Mouse (Mus musculus): ENCODE data around the gene Taok1. TPM values are rescaled to one million over a fixed set of nuclear protein-coding genes. Genes with fewer than 3 reads are reported as not detected.
"Not testable (repeated sequence)": the region's sequence is repeated elsewhere in the genome, so short reads cannot be mapped to it uniquely, and the experiment has no call there.

Gene Taok1
- total RNA-seq, 2 experiments from 2014 or later = 98.1 to 102 TPM

DNA sequence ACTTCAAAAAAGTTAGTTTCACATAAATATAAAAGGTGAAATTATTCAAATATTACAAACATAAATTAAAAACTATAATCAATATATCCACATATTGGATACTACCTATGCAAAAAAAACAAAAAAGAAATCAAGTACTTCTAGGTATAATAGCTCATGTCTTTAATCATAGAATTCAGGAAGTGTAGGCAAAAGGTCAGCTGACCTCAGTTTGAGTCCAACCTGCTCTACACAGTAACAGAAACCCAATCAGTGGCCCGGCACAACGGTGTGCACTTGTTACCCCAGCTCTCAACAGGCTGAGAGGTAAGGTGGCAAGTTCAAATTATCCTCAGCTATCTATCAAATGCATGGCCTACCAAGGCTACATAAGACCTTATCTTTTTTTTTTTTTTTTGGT is 16.8 kb downstream of the Taok1 start:
- DNase-seq (ENCODE audit: low spot score in 2 of 2) = no peak

DNA sequence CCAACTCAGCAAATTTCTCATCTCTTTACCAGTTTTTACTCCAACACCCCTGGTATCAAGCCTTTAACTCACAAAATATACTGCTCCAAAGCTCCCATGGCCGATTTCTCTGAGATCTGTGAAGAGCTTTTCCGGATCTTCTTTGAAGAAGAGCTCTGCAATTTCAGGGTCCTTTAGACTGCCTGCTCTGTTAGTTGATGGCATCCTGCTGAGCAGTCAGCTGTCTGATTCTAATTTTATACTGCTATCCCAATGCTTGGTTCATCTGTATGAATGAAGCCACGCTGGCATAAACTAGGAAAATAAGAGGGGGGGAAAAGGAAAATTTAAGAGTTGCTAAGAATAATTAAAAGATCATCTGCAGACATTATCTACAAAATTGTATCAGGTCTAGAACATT is 22.4 kb downstream of the Taok1 start:
- no peak for DNase-seq (ENCODE audit: low spot score in 2 of 2)

DNA sequence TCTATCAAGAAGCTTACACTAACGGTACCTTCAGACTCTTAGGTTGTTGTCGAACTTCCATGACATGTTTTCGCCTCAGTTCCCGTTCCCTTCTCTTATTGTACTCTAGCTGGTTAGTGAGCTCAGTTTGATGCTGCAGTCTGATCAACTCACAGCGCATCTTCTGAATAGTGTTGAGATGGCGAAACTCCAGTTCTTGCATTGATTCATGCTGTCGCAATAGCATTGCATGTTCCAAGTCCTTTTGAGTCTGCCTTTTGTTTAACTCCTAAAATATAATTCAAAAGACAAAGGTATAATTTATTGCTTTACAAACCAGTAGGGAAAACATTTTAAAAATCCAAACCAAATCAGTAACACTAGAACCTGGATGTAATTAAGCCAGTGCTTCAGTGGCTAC is 62.4 kb downstream of the Taok1 start:
- DNase-seq (ENCODE audit: low spot score in 2 of 2) = no peak

DNA sequence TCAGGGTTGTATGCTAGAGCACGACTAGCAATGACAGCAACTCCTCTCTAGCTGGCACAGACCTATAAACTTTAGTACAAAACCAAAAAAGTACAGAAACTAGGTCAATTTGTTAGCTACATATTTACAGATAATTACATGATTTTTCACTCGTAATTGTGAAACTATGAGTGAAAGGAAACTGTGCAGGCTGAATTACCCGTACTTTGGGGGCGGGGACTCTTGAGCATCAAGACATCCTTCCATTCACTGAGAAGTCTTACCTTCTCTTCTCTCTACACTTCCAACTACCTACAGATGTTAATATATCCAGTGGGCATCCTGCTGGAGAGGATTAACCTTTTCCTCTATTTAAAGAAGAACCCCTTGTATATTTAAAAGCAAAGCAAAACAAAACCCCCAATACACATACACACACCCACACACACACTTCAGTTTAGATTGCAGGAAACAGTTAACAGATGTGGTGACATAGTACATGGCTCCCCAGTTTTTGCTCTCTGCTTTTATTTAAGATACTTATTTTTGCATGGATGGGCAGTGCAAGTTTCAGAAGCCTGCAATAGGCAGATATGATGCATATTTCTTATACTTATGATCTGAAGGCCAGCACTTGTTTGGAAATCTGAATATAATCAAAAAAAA is 75.3 kb downstream of the Taok1 start:
- no peak for DNase-seq (ENCODE audit: low spot score in 2 of 2)

DNA sequence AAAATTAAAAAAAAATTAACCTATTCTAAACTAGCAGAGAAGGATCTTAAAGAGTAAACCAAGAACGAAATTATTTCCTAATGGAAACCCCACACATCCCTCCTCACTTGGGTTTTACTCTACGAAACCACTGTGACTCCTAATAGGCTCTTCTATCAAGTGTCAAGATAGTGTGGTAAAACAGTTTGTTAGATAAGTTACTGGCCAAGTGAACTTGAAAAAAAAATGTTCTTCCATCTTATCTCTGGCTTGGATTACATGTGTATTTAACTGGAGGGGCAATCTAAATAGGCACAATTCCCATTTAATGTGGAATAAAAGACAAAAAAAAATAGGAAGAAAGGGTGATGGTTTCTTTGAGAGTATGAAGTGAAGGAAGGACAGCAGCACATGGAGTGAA is 76.8 kb downstream of the Taok1 start:
- DNase-seq (ENCODE audit: low spot score in 2 of 2) = no peak

DNA sequence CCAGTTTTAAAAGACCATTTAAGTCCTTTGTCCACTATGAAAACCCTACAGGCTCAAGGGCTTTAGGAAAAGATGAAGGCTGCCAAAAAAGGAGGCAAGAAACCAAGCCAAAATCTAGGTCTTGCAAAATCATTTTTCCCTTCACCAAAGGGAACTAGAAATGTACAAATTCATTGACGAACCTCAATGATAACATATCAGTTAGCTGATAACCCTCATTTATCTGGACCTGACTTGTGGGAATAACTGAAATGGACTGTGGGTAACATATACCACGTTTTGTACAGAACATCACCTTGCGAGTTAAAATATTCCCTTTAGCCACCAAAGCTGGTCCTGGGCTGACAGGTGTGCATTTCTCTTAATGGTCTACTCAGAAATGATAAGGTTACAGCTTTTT is 78.0 kb downstream of the Taok1 start:
- no peak for DNase-seq (ENCODE audit: low spot score in 2 of 2)

DNA sequence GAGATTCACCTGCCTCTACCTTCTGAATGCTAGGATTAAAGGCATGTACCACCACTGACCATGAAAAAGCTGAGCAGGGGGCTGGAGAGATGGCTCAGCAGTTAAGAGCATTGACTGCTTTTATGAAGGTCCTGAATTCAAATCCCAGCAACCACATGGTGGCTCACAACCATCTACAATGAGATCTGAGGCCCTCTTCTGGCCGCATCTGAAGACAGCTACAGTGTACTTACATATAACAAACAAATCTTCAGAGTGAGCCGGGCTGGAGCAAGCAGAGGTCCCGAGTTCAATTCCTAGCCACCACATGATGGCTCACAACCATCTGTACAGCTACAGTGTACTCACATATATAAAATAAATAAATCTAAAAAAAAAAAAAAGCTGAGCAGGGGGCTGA is 79.2 kb downstream of the Taok1 start:
- not testable (repeated sequence) for DNase-seq (ENCODE audit: low spot score in 2 of 2)

DNA sequence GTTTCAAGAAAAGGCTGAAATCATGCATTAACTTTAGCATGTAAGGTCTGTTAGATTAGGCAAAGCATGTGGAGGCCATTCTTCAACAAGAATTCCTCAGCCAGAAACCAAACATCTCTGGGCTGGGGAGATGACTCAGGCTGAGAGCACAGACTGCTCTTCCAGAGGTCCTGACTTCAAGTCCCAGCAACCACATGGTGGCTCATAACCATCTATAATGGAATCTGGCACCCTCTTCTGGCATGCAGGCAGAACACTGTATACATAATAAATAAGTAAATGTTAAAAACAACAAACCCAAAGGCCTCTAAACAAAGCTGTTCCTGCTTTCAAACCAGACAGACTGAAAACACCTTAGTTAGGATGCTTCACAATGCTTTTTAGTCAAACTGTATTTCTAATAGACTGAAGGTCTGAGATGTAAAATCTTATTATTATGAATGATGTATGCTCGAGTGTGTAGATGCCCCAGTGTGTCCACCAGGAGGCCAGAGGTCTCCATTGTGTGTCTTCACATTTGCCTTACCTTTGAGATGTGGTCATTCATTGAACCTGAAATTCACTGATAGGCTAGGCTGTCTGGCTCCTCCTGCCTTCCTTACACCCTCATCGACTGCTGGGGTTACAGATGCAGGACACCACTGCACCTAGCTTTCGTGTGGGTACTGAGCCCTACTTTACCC is 81.7 kb downstream of the Taok1 start:
- no peak for DNase-seq (ENCODE audit: low spot score in 2 of 2)

DNA sequence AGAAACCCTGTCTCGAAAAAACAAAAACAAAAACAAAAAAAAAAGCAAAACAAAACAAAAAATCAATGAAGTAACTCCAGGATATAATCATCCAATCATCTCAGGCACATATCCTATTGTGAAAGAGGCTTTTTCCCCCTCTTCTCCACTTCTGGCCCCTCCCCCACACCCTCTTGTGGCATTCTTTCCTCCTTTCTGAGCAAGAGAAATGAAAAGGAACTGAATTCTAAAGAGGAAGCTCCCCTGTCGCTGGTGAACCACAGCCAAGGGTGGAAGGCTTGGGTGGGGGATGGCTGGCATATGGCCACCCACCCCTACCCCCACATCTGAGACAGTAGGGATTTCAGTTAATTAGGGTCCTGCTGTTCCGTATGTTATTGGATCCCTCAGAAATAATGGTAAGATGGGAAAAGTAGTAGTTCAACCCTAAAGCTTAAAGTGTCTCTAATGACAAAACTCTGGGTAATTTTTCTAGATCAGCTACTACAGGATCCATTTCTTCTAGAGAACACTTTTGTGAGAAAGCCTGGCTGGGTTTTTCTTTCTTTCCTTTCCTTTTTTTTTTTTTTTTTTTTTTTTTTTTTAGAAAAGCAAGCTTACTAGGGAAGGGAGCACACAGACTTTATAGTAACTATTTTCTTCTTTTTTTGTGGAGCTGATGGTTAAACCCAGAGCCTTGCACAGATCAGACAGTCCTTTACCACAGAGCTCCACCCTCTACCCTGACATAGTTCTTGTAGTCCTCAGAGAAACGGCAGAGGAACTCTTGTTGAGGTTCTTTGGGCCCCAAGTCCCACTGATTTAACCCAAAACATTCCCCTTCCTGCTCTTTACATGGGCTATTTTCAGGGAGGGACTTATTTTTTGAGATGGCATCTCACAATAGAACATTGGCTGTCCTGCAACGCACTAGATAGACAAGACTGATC is 86.8 kb downstream of the Taok1 start:
- no peak for DNase-seq (ENCODE audit: low spot score in 2 of 2)

DNA sequence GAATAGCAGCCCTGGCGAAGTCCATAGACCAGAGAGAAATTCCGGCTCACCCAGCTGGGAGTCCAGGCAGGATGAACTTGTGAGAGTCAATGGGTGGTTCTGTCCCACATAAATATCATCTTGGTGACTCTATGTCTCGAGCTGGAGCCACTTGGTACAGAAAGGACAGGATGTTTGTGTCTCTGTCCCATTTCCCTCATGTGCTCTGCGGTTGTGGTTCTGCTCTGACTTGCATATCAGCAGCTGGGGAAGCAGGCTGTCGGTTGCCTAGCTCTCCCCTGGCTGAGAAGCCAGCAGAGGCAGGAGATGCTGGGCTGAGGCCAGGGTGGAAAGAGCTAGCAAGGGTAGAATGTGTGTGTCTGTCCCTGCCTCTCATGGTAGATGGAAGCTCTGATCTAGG is 88.6 kb downstream of the Taok1 start, which contains the start of gene Gm10392:
Gm10392 (minus strand) TSS at position 156 of the 400 bp plus-strand sequence.
- DNase-seq (ENCODE audit: low spot score in 2 of 2) = no peak

DNA sequence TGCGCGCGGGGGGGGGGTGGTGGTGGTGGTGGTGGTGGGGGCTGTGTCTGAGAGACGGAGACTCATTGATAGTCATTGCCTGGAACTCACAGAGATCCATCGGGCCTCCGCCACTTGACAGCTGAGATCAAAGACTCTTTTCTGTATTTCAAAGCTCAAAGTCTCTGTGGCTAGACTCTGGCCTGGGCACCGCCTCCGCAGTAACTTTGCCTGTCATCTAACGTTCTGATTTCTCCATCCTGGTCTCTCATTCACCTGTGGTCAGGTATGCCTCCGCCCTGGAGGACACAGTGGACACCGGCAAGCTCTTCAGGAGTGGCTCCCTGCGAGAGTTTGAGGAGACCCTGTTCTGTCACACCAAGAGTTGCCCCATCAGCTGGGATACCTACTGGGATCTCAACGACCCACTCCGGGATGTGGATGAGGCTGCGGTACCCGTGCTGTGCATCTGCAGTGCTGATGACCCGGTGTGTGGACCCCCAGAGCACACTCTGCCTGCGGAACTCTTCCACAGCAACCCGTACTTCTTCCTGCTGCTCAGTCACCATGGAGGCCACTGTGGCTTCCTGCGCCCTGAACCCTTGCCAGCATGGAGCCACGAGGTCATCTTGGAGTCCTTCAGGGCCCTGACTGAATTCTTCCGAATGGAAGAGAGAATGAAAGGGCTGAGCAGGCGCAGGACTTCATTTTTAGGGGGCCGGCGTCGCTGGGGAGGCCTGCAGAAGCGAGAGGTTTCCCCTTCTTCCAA is 89.4 kb downstream of the Taok1 start:
- no peak for DNase-seq (ENCODE audit: low spot score in 2 of 2)

DNA sequence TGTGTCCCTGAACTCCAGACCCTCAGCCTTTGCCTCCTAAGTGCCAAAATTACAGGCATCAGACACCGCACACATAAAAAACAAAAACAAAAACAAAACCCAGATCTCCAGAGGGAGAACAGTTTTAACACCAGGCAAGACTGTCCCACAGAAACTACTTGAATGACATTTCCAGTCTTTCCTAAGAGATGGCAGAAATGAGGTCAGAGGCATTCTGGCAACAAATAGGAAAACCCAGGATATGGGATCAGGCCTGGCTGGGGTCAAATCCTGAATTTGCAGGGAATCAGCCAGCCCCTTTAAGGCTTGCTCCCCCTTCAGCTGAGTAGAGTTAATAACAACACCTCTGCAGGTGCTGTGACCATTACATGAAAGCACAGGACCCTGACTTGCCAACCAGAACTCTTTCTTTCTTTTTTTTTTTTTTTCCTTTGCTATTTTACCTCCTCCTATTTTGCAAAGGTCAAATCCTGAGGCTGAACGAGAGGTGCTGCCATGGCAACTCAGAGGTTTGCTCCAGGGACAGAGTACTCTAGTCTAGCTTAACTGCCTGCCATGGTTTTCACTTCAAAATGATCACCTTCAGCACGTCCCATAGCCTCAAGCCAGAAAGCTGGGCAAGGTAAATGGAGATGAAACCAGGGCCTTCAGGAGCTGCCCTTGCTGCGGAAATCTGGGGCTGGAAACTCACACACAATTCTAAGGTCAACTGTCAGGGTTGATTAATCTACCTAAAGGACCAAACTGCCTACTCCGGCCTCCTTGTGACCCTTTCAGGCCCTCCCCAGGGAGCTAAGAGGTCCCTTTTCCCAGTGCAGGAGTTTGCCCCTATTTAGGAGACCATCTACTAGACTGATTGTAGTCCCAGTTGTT is 90.8 kb downstream of the Taok1 start:
- DNase-seq (ENCODE audit: low spot score in 2 of 2) = no peak

DNA sequence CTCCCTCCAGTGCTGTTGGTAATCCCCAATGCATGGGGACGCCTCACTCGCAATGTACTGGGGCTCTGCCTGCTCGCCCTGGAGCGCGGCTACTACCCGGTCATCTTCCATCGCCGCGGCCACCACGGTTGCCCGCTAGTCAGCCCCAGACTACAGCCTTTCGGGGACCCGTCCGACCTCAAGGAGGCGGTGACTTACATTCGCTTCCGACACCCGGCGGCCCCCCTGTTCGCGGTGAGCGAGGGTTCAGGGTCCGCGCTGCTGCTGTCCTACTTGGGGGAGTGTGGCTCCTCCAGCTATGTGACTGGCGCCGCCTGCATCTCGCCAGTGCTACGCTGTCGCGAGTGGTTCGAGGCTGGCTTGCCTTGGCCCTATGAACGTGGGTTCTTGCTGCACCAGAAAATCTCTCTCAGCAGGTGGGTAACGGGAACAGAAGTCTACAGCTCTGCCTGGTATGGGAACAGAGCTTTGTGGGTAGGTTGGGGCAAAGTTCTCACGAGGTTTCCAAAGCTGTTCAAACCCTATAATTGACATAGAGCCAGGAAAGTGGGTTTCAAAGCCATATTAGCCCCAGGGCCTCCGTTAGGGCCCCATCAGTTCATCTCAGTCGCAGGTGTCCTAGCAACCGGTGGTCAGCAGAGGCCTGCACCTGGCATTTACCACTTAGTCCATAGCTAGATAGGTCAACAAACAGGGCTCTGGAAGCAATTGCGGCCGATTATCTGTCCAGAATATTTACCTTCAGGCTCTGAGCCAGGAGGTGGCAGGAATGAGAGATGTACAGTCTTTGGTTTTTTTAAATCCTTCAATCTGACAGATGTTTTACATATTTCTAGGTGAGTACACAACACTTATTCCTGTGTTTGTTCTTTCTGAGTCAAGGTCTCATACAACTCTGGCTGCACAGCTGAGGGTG is 91.7 kb downstream of the Taok1 start, which contains the start of gene Trp53i13:
Trp53i13 (minus strand) TSS at position 344 of the 916 bp plus-strand sequence.
- DNase-seq (ENCODE audit: low spot score in 2 of 2) = no peak

DNA sequence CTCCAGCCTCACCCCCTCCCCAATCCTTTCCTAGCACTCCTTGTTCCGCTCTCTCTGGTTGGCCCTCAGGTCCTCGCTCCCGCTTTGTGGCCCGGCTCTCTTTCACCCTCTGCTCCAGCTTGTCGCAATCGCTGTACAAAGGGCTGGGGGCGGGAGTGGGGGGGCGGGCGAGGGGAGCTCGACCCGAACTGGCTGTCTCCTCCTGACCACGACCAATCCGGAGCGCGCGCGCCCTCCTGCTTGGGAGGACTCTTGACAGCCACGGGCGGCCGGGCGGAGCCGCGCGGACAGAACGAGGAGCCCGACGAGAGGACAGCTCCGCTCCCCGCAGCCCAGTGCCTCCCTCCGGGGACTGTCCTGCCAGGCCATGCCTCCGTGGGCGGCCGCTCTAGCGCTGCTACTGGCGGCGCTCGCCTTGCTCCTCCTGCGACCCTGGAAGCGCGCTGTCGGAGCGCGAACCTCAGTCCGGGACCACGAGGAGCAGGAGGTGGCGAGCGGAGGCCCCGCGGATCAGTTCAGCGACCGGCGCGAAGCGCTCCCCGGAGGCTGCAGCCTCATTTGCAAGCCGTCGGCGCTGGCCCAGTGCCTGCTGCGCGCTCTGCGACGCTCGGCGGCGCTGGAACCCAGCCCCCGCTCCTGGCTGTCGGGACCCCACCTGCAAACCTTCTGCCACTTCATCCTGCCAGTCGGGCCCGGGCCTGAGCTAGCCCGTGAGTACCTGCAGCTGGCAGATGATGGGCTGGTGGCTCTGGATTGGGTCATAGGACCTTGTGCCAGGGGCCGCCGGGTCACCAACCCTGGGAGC is 92.6 kb downstream of the Taok1 start, which contains the start of gene Abhd15:
Abhd15 (plus strand) TSS at position 290 of the 805 bp plus-strand sequence.
- DNase-seq (ENCODE audit: low spot score in 2 of 2) = peak in 1 of 2 experiments; percentile 49

DNA sequence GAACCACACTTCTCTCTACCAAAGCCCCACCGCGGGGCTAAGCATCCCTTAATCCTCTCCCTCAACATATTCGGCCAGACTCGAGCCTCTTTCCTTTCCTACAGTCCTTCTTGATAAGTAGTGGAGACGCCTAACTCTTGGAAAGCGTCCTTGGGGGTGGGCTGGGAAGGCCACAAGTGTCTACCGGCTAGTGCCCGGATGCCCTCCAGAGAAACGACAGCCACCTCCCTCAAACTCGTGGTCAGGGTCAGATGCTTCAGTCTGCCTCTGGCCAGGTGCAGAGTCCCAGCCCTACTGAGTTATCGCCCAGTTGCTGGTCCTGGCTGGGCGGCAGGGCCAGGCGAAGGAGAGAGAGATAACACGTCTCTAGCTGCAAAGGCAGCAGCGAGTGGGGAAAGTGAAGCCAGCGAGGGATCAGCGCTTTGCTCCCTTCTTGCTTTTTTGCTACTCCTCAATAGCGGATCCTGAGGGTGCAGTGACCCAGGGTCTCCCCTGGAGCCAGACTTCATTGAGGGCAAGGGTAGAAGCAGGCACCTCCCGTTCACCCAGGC is 93.3 kb downstream of the Taok1 start:
- DNase-seq (ENCODE audit: low spot score in 2 of 2) = no peak

DNA sequence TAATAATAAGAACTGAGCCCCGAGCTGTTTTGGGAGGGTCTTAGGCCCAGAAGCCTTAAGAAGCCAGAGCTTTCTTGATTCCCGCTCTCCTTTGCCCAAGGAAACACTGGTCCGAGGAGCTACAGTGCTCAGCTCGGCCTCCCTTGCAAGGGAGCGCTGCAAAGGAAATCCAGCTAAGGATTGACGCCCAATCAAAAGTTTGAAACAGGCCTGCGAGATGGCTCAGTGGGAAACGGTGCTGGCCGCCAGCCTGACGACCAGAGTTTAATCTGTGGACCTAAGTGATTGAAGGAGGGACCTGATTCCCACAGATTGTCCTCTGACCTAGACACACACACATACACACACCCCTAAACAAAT is 93.8 kb downstream of the Taok1 start:
- no peak for DNase-seq (ENCODE audit: low spot score in 2 of 2)

DNA sequence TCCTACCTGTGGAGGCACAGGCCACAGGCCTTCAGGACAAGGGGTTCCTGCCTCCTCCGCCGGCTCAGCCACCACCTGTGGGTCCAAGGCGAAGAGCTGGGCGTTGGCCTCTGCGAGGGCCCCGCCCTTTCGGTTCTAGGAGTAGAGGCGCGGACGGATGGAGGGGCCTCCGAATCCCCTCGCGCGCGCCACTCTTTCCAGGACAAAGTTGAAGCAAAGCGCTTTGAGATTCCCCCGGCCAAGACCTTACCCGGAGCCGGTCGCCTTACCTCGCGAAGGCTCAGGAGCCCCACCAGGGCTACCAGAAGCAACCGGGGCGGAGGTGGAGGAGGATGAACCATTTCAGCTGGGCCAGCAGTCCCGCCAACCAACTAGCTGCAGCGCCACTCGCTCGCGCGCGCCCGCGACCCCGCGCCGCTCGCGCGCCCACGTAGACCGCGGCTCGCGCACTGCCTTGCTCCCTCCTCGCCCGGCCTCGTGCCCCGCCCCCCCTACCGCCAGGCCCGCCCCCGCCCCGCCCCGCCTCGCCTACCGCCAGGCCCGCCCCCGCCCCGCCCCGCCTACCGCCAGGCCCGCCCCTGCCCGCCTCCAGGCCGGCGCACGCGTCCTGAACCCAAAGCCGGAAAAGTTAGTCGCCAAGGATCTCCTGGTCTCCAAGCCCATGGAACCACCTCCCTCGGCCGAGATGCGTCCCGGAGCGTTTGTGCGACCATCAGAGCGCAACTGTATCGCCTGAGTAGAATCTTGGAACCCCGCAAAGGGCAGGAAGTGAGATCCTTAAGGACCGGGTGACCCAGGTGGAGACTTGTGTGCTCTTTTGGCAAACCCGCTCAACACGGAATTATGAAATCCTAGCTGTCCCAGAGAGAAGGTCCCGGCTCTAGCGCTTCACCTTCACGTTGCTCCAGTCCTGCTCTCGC is 94.5 kb downstream of the Taok1 start:
- DNase-seq (ENCODE audit: low spot score in 2 of 2) = peak in 1 of 2 experiments; percentile 41

Measured in left cerebral cortex, adult 18-20 months (tissue).